Mouse (Mus musculus): ENCODE data around the gene Tcerg1l.

Gene Tcerg1l

DNA sequence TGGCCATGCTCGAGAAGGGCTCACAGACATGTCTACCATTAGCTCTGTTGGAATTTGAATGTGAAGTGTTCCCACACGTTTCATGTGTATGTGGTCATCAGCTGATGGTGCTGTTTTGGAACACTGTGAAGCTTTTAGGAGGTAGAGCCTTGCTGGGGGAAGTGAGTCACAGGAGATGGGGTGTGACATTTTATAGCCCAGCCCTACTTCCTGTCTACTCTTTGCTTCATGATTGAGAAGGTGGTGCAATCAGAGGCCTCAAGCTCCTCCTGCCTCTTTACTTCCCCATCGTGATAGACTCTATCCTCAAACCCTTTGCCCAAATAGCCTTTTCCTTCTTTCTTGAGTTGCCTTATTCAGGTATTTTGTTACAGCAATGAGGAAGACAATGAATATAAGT lies 173.3 kb downstream of the Tcerg1l start:
- in situ Hi-C loops (cut with MseI, MboI): no loop called here

DNA sequence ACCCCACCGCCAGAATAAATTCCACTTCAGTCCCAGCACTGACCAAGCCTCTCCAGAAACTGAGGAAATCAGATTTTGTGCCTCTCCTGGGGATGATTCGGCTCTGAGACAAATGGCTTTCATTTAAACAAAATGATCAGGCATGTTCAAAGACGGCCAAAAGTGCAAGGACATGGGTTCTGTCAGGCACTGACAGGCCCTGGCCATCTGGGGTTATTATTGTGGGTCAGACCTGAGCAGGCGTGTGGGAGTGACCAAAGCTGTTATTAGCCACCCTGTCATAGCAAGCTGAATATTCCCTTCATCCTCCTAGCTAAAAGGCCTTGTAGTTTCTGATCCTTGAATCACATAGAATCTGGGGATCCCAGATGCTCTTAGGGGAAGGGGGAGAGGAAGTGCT lies 174.6 kb downstream of the Tcerg1l start:
- in situ Hi-C loops (cut with MseI, MboI): no loop called here

DNA sequence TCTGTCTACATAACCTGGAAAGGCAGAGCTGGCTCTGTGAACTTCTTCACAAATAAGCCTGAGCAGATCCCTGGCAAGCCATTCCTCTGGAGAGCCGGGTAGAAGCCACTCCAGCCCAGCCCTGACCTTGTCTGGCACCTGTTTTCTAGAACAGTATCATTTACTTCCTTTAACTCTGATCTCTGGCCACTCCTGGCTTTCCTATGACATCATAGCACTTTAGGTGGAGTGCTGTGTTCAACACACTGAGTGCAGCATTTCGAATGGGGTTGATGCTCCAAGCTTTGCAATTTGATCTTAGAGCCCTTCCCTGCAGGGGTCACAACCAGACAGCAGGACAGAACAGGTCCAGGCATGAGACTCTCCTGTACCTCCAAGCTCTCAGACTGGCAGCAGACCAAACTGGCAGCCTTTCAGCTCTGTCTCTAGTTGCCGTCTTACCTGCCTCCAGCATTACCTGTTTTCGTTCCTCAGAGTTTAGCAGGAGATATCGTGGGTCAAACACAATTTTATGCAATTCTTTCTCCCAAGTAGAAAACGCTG lies 179.9 kb downstream of the Tcerg1l start:
- in situ Hi-C loops (cut with MseI, MboI): no loop called here

DNA sequence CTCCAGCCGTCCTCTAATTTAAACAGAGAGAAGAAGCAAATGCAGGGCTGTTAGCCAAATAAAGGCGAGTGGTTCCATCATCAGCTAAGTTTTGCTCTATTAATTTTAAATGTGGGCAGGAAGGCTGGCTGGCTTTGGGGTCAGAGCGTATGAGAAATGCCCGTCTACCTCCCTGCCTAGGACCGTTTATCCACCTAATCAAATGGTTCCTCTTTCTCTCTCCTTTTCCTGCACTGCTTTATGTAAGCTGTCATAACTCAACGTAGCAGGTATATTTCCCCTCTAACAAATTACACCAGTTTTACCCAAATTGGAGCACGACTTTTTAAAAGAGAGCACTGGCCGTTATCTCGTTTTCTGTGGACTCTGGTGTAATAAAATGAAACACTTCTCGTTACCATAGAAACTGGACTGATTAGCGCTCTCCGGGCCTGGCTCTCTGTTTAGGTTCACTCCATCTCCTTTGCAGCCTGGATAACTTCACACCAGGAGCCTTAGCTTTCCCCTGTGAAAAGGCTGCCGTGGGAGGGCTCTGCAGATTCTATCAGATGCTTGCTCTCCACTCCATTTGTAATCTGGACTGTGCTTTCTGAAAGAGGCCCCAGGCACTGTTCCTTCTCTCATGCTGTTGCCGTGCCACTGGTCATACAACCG lies 182.2 kb downstream of the Tcerg1l start:
- in situ Hi-C loops (cut with MseI, MboI): no loop called here

DNA sequence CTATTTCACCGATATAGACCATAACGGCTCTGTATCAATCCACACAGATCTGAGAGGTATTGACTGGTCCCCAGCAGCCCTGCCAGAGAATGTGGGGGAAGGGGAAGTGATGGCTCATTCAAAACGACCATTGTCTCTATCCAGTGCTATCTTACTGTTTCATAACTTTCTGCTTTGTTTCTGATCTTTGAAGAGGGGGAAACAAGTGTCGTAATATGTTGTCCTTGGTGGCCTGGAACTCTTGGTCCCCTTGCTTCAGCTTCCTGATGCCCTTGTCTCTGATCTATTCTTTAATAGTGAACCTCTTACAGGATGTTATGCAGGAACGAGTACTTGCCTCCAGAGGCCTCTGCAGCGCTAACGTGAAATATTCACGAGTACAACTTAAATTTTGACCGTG lies 182.8 kb downstream of the Tcerg1l start:
- in situ Hi-C loops (cut with MseI, MboI): no loop called here

DNA sequence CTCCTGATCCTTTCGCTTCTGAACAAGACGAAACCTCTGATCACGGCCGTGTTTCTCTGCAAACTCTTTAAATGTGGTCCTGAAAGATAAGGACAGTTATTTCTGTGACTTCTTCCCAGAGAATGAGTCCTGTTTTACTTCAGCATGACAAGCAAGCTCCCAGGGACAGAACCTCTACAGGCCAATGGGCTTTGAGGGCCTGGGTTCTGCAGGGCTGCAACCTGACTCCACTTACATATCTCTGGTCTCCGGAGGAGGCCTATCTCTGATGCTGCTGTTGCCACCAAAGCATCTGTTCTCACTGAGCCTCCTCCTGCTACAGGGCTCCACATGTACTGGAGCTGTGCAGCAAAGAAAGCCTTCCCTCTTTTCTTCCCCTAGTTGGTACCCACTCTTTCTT lies 187.8 kb downstream of the Tcerg1l start:
- in situ Hi-C loops (cut with MseI, MboI): no loop called here

DNA sequence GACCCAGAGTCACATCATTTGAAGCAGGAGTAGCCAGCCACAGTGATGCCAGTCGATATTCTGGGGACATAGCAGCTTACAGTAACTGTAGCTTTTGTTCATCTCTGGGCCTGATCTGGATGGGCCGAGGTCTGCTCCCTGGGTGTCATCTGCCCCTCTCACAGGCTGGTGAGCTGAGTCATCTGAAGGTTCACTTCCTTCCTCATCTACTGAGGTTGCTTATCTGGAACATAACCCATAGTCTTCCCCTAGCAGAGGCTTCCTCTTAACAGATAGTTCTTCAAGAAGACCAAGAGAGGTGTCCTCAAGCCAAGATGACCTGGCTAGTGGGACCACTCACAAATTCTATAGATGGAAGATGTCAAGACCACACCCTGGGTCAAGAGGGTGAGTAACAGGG lies 192.4 kb downstream of the Tcerg1l start:
- in situ Hi-C loops (cut with MseI, MboI): no loop called here

DNA sequence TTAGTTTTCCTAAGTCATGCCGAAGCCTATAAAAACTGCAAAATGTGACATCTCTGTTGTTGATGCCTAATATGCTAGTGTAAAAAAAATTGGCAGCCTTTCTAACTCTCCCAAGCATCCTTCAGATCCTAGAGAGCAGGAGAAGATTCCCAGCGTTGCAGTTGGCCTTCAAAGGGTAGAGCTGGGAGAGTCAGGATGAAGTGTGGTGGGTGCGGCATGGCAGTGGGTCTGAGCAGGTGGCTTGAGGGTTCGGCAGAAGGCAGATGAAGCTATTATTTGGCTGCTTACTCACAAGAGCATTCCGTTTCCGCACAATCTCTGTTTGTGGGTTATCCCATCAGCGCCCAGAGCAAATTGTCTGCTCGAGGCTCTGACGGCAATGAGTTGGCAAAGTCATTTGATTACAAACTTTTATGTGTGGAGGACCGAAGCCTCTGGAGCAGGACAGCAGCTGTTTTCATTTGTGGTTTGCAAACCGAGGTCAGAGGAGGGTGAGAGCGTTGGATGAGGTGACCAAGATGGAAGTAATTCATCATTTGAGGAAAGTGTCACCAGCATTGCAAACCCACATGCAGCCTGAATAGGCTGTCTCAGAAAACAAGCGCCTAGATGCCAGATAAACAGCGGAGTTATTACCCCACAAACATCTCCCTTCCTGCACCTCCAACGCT lies 195.2 kb downstream of the Tcerg1l start:
- in situ Hi-C loops (cut with MseI, MboI): no loop called here

DNA sequence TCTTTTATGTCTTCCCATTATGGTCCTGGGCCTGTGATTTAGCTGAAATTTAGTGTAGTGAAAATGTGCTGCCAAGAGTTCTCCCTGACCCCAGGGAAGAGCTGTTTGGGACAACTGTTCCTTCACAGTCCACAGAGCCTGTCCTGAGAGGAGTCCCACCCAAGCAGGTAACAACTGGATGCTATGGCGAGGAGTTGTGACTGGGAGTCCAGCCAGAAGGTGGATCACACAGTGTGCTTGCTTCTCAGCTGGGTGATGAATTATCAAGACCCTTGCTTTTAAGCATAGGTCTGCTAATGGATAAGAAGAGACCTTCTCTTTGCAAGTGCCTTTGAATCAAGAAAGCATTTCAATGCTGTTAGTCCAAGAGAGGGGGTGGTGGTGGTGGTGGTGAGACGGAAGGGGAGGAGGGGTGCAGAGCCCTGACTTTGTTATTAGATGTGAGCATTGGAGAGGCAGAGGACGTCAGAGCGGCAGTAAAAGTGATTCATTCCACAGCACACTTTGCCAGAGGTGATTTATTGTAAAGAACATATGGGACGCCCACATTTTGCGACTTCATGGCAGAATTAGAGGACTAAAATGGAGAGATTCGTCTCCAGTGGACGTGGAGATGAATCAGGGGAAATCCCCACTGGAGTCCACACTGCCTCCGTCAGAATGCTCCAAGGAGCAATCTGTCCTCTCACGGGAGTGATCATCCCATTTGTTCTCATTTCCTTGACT lies 198.0 kb downstream of the Tcerg1l start:
- in situ Hi-C loops (cut with MseI, MboI): no loop called here

DNA sequence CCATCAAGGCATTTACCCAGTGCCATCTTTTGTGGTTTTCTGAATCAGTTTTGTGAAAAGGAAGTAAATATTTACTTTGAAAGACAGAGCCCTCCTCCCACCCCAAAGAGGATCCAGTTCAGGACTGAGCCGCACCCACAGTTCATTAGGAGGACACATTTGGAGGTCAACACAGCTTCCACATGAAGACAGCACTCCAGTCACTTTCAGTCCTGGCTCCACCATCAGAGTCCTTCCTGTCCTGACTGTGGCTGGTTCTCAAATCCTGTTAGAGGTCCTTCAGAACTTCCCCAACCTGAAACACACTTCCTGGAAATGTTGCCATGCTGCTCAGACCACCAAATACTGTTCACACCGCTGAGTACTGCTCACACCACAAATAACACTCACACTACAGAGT lies 201.4 kb downstream of the Tcerg1l start:
- in situ Hi-C loops (cut with MseI, MboI): no loop called here

DNA sequence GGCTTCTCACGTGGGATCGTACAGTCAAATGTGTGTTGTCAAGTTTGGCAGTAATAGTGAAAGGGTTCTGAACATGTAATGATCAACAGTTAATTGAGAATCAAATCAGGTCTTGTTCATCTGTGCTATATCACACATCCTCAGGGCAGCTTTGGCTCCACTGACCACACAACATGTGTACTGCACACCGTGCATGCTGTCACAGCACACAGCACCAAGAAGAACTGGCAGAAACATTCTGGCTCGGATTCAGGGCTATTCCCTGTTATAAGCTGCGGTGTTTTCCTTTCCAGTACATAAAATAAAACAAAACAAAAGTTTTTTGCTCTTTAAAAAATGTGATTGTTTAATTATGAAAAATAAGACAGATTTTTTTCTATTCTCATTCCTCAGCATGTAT lies 213.3 kb downstream of the Tcerg1l start:
- in situ Hi-C loops (cut with MseI, MboI): no loop called here

DNA sequence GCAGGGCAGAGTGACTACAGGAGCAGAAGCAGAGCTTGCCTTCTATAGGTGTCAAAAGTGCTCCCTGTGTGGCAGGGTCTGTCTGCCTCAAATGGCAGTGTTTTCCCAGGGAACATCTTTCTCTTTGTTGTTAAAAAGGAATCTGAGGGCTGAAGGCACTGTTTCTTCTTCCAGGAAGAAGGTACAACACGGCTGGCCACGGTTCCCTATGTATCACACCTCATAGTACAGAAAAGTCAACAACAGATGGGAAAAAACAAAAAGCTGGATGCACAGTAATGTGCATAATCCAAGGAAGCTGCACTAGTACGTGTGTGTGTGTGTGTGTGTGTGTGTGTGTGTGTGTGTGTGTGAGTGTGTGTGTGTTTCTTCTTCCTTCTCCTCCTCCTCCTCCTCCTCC lies 215.3 kb downstream of the Tcerg1l start:
- in situ Hi-C loops (cut with MseI, MboI): no loop called here

DNA sequence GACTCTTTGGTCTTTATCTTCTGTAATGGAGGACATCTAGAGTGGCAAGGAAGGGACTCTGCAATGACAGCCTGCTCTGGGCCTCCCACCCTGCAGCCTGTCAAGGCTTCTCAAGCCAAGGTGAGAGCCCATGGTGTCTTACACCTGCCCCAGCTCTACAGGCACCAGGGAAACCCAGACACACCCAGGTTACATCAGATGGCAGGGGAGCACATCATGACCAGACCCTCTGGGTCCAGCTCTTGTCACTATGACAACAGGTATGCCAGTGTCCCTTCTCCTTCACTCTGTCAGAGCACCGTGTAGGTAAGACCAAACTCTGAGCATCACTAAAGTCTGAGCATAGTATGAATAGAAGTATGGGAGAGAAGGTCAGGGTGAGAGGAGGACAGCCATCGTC lies 218.9 kb downstream of the Tcerg1l start:
- in situ Hi-C loops (cut with MseI, MboI): no loop called here

DNA sequence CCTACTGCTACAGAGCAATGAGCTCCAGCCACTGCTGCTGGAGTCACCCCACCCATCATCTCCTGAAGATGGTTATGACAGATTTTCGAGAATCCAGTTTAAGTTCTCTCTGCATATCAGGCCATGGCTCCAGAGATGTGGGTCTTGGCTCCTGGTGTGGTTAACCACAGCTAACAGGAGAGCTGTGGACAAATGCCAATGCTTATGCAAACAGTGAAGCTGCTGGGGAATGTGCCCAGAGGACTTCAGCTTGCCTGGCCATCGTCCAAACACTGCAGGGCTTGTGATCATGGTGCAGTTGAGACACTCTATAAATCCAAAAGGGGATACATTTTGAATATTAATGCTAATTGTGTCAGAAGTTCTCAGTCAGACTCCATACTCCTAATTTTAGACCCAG lies 221.5 kb downstream of the Tcerg1l start:
- in situ Hi-C loops (cut with MseI, MboI): no loop called here

DNA sequence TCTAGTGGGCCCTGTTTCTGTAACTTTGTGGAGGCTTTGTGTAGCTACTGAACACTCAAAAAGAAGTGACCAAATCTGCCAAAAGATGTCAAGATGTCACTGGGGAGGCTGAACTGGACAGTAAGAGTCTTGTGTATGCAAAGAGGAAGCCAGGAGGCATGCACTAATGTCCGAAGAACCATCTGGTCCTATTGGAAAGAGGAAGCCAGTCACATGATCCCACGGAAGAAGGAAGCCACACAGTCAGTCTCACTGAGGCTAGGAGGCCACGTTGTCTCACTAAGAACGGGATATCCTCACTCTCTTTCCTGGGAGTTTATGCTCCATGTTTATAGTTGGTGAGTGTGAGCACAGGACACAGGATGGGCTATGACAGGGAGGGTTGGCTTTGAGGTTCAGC lies 227.1 kb downstream of the Tcerg1l start:
- in situ Hi-C loops (cut with MseI, MboI): no loop called here
